Mouse (Mus musculus): Measurements from ENCODE around the gene Rmnd1. TPM values are rescaled to one million over a fixed set of nuclear protein-coding genes. Genes with fewer than 3 reads are reported as not detected.

Rmnd1 gene
- polyA plus RNA-seq, 1 experiment from 2014 or later, result 55.1 TPM

Other genes with a start within 250 kb of the Rmnd1 start
- 44.7 and 45.1 TPM in 2 replicates for gene Akap12, start 166.0 kb downstream of the Rmnd1 start, polyA plus RNA-seq (2015; fragmentation: Nextera tagmentation; extraction: Ambion mirVana)
- 14.8 and 17.2 TPM in 2 replicates for gene Zbtb2, start 44.3 kb downstream of the Rmnd1 start, polyA plus RNA-seq (2015; fragmentation: Nextera tagmentation; extraction: Ambion mirVana)
- 9.3 and 10.8 TPM in 2 replicates for gene Armt1, start 79 bp upstream of the Rmnd1 start, polyA plus RNA-seq (2015; fragmentation: Nextera tagmentation; extraction: Ambion mirVana)
- gene Ccdc170, start 50.1 kb upstream of the Rmnd1 start, polyA plus RNA-seq (2015; fragmentation: Nextera tagmentation; extraction: Ambion mirVana), result 0.40 and 0.54 TPM in 2 replicates
- 0.60 and 0.63 TPM in 2 replicates for gene Esr1, start 179.2 kb upstream of the Rmnd1 start, polyA plus RNA-seq (2015; fragmentation: Nextera tagmentation; extraction: Ambion mirVana)